Mouse (Mus musculus) Patski (cell line): ENCODE results near the gene Gabrp. TPM values are rescaled to one million over a fixed set of nuclear protein-coding genes. Genes with fewer than 3 reads are reported as not detected.

Experiments
- ATAC-seq: fragments of 100-300 bp; one replicate; pipeline ENCODE4 v1.8.0; 2021
- CTCF ChIA-PET: fragments of 350-600 bp; sonication (Branson Sonifier 250); formaldehyde crosslinking; loops from one replicate; lab custom pipeline; 2022; ENCODE audit warnings: inconsistent platforms; lab: Charles Lee
- POLR2A ChIA-PET: fragments of 350-600 bp; sonication (Branson Sonifier 250); formaldehyde crosslinking; loops from one replicate; lab custom pipeline; 2022; ENCODE audit warnings: antibody characterized with exemption, inconsistent platforms; lab: Charles Lee
- DNase-seq: peaks from one replicate; pipeline ENCODE4 v3.0.0-alpha.2; 2011; ENCODE audit warnings: low read depth, low spot score
- H3K27me3 ChIP-seq: fragments of 371-371 bp; one replicate; pipeline ENCODE4 v1.5.1; 2021
- CTCF ChIP-seq: fragments of 100-300 bp; IDR thresholded peaks from one replicate; pipeline ENCODE4 v1.5.1; 2021
- in situ Hi-C: fragments of 300-500 bp; cut with MboI; formaldehyde crosslinking; loops from 3 replicates; pipeline ENCODE4 v1.11.1; 2018; ENCODE audit warnings: low pct_unique_long_range_greater_than_20kb, mixed read lengths
- polyA plus RNA-seq: library from polyadenylated mRNA; unstranded; gene quantifications from one replicate; pipeline ENCODE4 v1.2.3, GENCODE M21; 2021

The Gabrp gene
- polyA plus RNA-seq, 1 experiment from 2014 or later, result 0.03 TPM

GRCm38 (mm10) chr11:33534541-33534940 is 44.2 kb downstream of the Gabrp start:
- DNase-seq, result no peak
- ATAC-seq, result no peak
- CTCF ChIA-PET, result interaction anchor here (0.8 kb wide), 1 partner anchor 36 kb away, joined by 3 read pairs; no protein-coding TSS in a partner anchor
- in situ Hi-C loops, result no loop called here
- H3K27me3 ChIP-seq, result peaks cover 7% of the 10 kb centered on the region
- no peak for TF ChIP-seq CTCF
- POLR2A ChIA-PET, result interaction anchor here (0.6 kb wide), 1 partner anchor 382 kb away, joined by 4 read pairs; no protein-coding TSS in a partner anchor

DNA sequence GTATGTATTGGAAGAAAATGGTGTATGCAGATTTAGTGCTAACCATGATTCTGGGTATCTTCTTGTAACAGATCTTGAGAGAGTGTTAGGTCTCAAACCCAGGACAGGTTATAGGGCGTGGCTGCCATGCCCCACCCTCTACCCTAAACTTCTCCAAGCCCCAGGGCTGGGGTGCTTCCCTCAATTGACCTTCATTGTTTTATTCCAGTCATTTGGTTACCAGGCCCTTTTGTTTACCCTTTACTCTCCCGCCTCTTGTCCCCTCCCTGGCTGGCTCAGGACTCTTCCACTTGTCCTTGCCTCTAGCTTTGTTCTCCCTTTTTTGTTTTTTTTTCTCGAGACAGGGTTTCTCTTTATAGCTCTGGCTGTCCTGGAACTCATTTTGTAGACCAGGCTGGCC is 45.2 kb downstream of the Gabrp start:
- ATAC-seq, result no peak
- TF ChIP-seq CTCF, result no peak
- peaks cover 13% of the 10 kb centered on the region for H3K27me3 ChIP-seq
- ChIA-PET CTCF (no interaction called here), POLR2A (no interaction called here)
- DNase-seq, result no peak
- in situ Hi-C loops, result no loop called here

DNA sequence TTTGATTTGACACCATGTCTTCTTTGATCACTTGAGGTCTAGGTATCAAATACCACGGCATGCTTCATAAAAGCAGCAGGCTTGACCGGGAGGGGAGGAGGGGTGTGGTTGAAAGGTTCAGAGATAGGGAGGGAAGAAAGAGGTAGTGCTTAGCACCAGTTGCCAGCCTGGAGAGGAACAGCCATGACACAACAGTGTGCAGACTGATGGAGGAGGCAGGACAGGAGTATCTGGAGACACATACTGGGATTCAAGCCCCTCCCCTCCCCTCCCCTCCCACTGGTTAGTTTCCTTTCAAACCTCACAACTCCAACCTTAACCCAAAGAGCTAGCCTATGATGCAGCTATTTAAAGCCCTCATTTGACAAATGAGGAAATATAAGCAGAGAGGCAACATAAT is 49.2 kb downstream of the Gabrp start:
- CTCF ChIA-PET, result no interaction called here
- in situ Hi-C loops, result no loop called here
- TF ChIP-seq CTCF, result no peak
- peaks cover 24% of the 10 kb centered on the region for H3K27me3 ChIP-seq
- POLR2A ChIA-PET, result no interaction called here
- ATAC-seq (no peak), DNase-seq (no peak)

- in situ Hi-C loops, result no loop called here
- H3K27me3 ChIP-seq, result peaks cover 5% of the 10 kb centered on the region
- ATAC-seq, result peak; percentile 69
- POLR2A ChIA-PET, result no interaction called here
- TF ChIP-seq CTCF, result no peak
- CTCF ChIA-PET, result no interaction called here
- no peak for DNase-seq
Measured at GRCm38 (mm10) chr11:33513376-33513991, 65.3 kb downstream of the Gabrp start, which contains the start of gene Ranbp17. Gene Ranbp17, minus strand, starts transcription at chr11:33513746.

DNA sequence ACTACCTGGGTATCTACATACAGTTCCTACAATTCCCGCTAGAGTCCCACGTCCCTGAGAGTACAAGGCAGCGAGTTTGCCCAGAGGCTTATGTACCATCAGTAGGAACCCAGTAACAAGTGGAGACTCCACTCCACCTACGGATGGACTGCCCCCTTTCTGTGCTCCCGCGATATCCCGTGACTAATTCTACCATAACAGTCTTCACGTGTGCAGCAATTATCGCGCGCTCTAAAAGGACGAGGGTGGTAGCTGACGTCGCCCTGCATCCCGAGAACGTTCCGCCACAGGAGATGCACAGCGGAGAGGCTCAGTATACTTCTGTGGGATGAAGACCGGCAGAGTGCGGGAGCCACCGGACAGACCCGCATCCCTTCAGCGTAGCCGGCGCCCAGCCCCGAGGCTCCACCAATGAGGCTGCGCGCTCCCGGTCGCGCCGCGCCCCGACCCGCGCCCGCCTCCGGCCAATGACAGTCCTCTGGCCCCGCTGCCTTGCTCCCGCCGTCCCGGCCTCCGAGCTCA is 65.8 kb downstream of the Gabrp start:
- DNase-seq (peak; percentile 46), ATAC-seq (peak; percentile 96)
- CTCF ChIA-PET, result no interaction called here
- peak; percentile 40 for TF ChIP-seq CTCF
- POLR2A ChIA-PET, result no interaction called here
- in situ Hi-C loops, result no loop called here
- no peaks in the 10 kb centered on the region for H3K27me3 ChIP-seq

DNA sequence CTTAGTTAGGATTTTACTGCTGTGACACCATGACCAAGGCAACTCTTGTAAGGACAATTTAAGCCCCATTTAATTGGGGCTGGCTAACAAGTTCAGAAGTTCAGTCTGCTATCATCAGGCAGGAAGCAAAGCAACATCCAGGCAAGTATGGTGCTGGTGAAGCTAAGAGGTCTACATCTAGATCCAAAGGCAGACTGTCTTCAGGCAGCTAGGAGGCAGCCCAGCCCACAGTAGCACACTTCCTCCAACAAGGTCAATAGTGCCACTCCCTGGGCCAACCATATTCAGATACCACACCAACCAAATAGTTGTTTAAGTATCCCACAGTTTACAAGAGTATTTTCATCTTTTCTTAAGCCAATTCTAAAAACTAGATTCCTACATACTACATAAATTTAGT is 69.4 kb downstream of the Gabrp start:
- TF ChIP-seq CTCF, result no peak
- no peak for ATAC-seq
- CTCF ChIA-PET, result no interaction called here
- in situ Hi-C loops, result no loop called here
- no peaks in the 10 kb centered on the region for H3K27me3 ChIP-seq
- POLR2A ChIA-PET, result no interaction called here
- no peak for DNase-seq

Other genes starting within 250 kb of the Gabrp start
- 4.1 TPM for gene Ranbp17, start 65.2 kb downstream of the Gabrp start, polyA plus RNA-seq
- gene D130052B06Rik, start 20.3 kb upstream of the Gabrp start, polyA plus RNA-seq, result not detected